Mouse (Mus musculus) CD4-positive, CD25-positive, alpha-beta regulatory T cell (primary cell): ENCODE measurements around the gene Camkmt. TPM values are rescaled to one million over a fixed set of nuclear protein-coding genes. Genes with fewer than 3 reads are reported as not detected.

Source experiments
- polyA plus RNA-seq: library from polyadenylated mRNA; unstranded; fragments of 100-300 nt; shearing (Covaris generic); gene quantifications from one replicate; pipeline ENCODE4 v1.2.1, GENCODE M21; 2017

Gene Camkmt
- polyA plus RNA-seq, result 8.7 TPM

DNA sequence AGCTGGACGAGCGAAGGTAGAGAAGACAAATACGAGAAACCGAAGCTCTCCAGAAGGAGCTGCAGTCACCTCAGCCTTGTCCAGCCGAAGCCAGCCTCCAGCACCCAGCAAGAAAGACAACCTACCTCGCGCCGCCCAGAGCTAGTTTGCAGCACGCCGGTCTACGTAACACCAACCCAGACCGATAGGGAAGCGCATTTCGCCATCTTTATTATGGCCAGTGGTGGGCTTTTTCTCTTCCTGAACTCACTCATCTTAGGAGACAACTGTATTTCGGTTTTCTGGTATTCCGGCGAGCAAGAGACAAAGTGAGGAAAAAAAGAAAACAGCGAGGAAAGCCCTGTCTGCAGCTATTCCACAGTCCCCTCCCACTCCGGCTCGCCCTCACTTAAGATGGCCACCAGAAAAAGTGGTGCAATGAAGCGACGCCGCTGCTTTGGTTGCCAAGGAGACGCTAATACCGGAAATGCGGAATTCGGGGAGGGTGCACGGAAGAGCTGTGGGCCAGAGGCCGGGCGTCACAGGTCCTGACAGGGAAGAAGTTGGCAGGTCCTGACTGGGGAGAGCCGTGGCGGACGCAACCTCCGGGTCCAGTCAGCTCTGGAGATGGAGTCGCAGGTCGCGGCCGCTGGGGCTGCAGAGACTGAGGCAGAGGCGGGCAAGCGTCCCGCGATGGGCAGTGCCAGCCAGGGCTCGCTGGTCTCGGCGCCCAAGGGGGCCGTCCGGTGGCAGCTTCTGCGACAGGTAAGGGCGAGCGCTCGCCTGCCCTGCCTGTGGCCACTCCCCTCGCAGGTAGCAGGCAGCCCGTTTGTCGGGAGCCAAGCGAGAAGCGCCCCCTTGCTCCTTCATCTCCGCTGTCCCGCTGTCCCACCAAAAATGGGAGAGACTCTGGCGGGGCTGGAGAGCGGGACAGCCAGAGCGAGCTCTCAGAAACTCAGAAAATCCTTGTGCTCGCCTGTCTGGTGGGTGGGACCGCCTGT is at the start of gene Camkmt, which contains the start of gene Prepl:
Gene Camkmt, plus strand, starts transcription at position 433 of the 980 bp plus-strand sequence.
Gene Prepl, minus strand, starts transcription at position 122 of the 980 bp plus-strand sequence.

Other genes starting within 250 kb of the Camkmt start
- gene Ppm1b, start 133.8 kb upstream of the Camkmt start, polyA plus RNA-seq, result 208 TPM
- gene Slc3a1, start 62.2 kb upstream of the Camkmt start, polyA plus RNA-seq, result 0.72 TPM
- gene Prepl, start 311 bp upstream of the Camkmt start, polyA plus RNA-seq, result 16.3 TPM